Mouse (Mus musculus) stomach, adult 2 months (tissue): Measurements from ENCODE around the gene Npdc1. TPM values are rescaled to one million over a fixed set of nuclear protein-coding genes. Genes with fewer than 3 reads are reported as not detected.

Experiments used
- polyA plus RNA-seq: library from polyadenylated mRNA; depleted of rRNA; stranded (reverse); fragments of >200 nt; gene quantifications from 2 replicates; pipeline ENCODE4 v1.2.3, GENCODE M21; 2012; rRNA removed

Npdc1 gene
- polyA plus RNA-seq, result 181 and 297 TPM in 2 replicates

GRCm38 (mm10) chr2:25399051-25399450 is at the start of gene Npdc1:
Gene Npdc1 (plus strand): TSS chr2:25399351.

GRCm38 (mm10) chr2:25356208-25357079 is 42.7 kb upstream of the Npdc1 start, which contains the start of gene Dpp7:
Gene Dpp7 (minus strand): TSS chr2:25356359.

GRCm38 (mm10) chr2:25365091-25365761 is 33.9 kb upstream of the Npdc1 start, which contains the start of gene Uap1l1:
Gene Uap1l1 (minus strand): TSS chr2:25365682.

GRCm38 (mm10) chr2:25371764-25372643 is 27.1 kb upstream of the Npdc1 start, which contains the start of gene Sapcd2:
Gene Sapcd2 (plus strand): TSS chr2:25372321.

GRCm38 (mm10) chr2:25395721-25396596 is 3.2 kb upstream of the Npdc1 start, which contains the start of gene Entpd2:
Gene Entpd2 (plus strand): TSS chr2:25395874.

GRCm38 (mm10) chr2:25422587-25423410 is 23.6 kb downstream of the Npdc1 start, which contains the start of gene Fut7:
Gene Fut7 (plus strand): TSS chr2:25423267.

GRCm38 (mm10) chr2:25428442-25429236 is 29.5 kb downstream of the Npdc1 start, which contains the start of gene Abca2:
Gene Abca2 (plus strand): TSS chr2:25428703.

GRCm38 (mm10) chr2:25456205-25456953 is 57.2 kb downstream of the Npdc1 start, which contains the start of gene Clic3:
Gene Clic3 (plus strand): TSS chr2:25456838.

Other genes with a start within 250 kb of the Npdc1 start
- gene Nrarp, start 218.6 kb upstream of the Npdc1 start, polyA plus RNA-seq, result 41.8 and 62.3 TPM in 2 replicates
- gene Tor4a, start 202.5 kb upstream of the Npdc1 start, polyA plus RNA-seq, result 20.0 and 23.5 TPM in 2 replicates
- 29.3 and 32.6 TPM in 2 replicates for gene Nelfb, start 187.9 kb upstream of the Npdc1 start, polyA plus RNA-seq
- not detected in 2 replicates for gene Stpg3, start 184.7 kb upstream of the Npdc1 start, polyA plus RNA-seq
- 0.35 TPM in 1 of 2 replicates, not detected in the other for gene Fam166a, start 180.6 kb upstream of the Npdc1 start, polyA plus RNA-seq
- gene Tubb4b, start 174.6 kb upstream of the Npdc1 start, polyA plus RNA-seq, result 278 and 313 TPM in 2 replicates
- 0.29 and 0.32 TPM in 2 replicates for gene Slc34a3, start 165.0 kb upstream of the Npdc1 start, polyA plus RNA-seq
- gene Rnf224, start 162.6 kb upstream of the Npdc1 start, polyA plus RNA-seq, result 0.77 and 0.82 TPM in 2 replicates
- 100 and 146 TPM in 2 replicates for gene Rnf208, start 157.1 kb upstream of the Npdc1 start, polyA plus RNA-seq
- 216 and 387 TPM in 2 replicates for gene Cysrt1, start 156.9 kb upstream of the Npdc1 start, polyA plus RNA-seq
- 24.8 and 31.7 TPM in 2 replicates for gene AL732309.1, start 152.5 kb upstream of the Npdc1 start, polyA plus RNA-seq
- gene Tmem203, start 143.9 kb upstream of the Npdc1 start, polyA plus RNA-seq, result 26.1 and 51.6 TPM in 2 replicates
- 76.7 and 110 TPM in 2 replicates for gene Tprn, start 136.7 kb upstream of the Npdc1 start, polyA plus RNA-seq
- 32.6 and 42.6 TPM in 2 replicates for gene Ssna1, start 126.9 kb upstream of the Npdc1 start, polyA plus RNA-seq
- gene Anapc2, start 126.9 kb upstream of the Npdc1 start, polyA plus RNA-seq, result 38.5 and 51.1 TPM in 2 replicates
- gene Tmem210, start 111.2 kb upstream of the Npdc1 start, polyA plus RNA-seq, result not detected in 2 replicates
- gene Lrrc26, start 109.4 kb upstream of the Npdc1 start, polyA plus RNA-seq, result 120 and 141 TPM in 2 replicates
- gene Grin1, start 80.2 kb upstream of the Npdc1 start, polyA plus RNA-seq, result 1.7 and 2.6 TPM in 2 replicates
- 6.1 and 7.3 TPM in 2 replicates for gene Man1b1, start 67.0 kb upstream of the Npdc1 start, polyA plus RNA-seq
- 15.2 and 20.7 TPM in 2 replicates for gene Dpp7, start 43.0 kb upstream of the Npdc1 start, polyA plus RNA-seq
- 26.9 and 89.2 TPM in 2 replicates for gene Uap1l1, start 33.7 kb upstream of the Npdc1 start, polyA plus RNA-seq
- gene Sapcd2, start 27.0 kb upstream of the Npdc1 start, polyA plus RNA-seq, result 16.2 and 18.1 TPM in 2 replicates
- 38.6 and 41.0 TPM in 2 replicates for gene Entpd2, start 3.5 kb upstream of the Npdc1 start, polyA plus RNA-seq
- gene Fut7, start 23.9 kb downstream of the Npdc1 start, polyA plus RNA-seq, result 0.11 and 0.24 TPM in 2 replicates
- gene Abca2, start 29.4 kb downstream of the Npdc1 start, polyA plus RNA-seq, result 17.6 and 31.4 TPM in 2 replicates
- 208 and 316 TPM in 2 replicates for gene Clic3, start 57.5 kb downstream of the Npdc1 start, polyA plus RNA-seq
- 60.7 and 89.3 TPM in 2 replicates for gene Paxx, start 61.7 kb downstream of the Npdc1 start, polyA plus RNA-seq
- 2.0 and 3.4 TPM in 2 replicates for gene Ptgds, start 70.7 kb downstream of the Npdc1 start, polyA plus RNA-seq
- gene Lcn12, start 94.6 kb downstream of the Npdc1 start, polyA plus RNA-seq, result 0.26 TPM in 1 of 2 replicates, not detected in the other
- gene Fbxw5, start 101.4 kb downstream of the Npdc1 start, polyA plus RNA-seq, result 31.7 and 32.1 TPM in 2 replicates
- 0.94 and 1.9 TPM in 2 replicates for gene C8g, start 102.4 kb downstream of the Npdc1 start, polyA plus RNA-seq
- 5.6 and 6.2 TPM in 2 replicates for gene Traf2, start 147.6 kb downstream of the Npdc1 start, polyA plus RNA-seq
- gene Edf1, start 158.5 kb downstream of the Npdc1 start, polyA plus RNA-seq, result 53.7 and 66.4 TPM in 2 replicates
- 0.94 and 1.5 TPM in 2 replicates for gene Mamdc4, start 175.5 kb downstream of the Npdc1 start, polyA plus RNA-seq
- 15.1 and 16.4 TPM in 2 replicates for gene Phpt1, start 175.9 kb downstream of the Npdc1 start, polyA plus RNA-seq
- gene Ajm1, start 182.4 kb downstream of the Npdc1 start, polyA plus RNA-seq, result 3.4 and 4.3 TPM in 2 replicates
- gene Rabl6, start 209.2 kb downstream of the Npdc1 start, polyA plus RNA-seq, result 34.2 and 35.2 TPM in 2 replicates
- gene Ccdc183, start 218.3 kb downstream of the Npdc1 start, polyA plus RNA-seq, result not detected in 2 replicates
- 11.7 and 12.7 TPM in 2 replicates for gene Tmem141, start 222.7 kb downstream of the Npdc1 start, polyA plus RNA-seq
- 2.1 and 3.0 TPM in 2 replicates for gene Fcna, start 228.7 kb downstream of the Npdc1 start, polyA plus RNA-seq